Mouse (Mus musculus) olfactory bulb, adult 2 months (tissue): ENCODE measurements at regions not wholly inside any gene's neighbourhood (a gene's known extent, or its start where the extent isn't known, plus 50 kb on each side); places are given as distances from the start of the nearest gene placed in this dataset.

ENCODE experiments used
- CTCF ChIP-seq: fragments of 200-500 bp; IDR thresholded peaks from 2 replicates; pipeline ENCODE4 v1.5.1; 2012; ENCODE audit warnings: low read depth, mild to moderate bottlenecking, low read length, moderate library complexity; ENCODE audit not compliant: insufficient read depth
- POLR2A ChIP-seq: fragments of 200-500 bp; IDR thresholded peaks from 2 replicates; pipeline ENCODE4 v1.6.1; 2012; ENCODE audit warnings: mild to moderate bottlenecking, low read depth, low read length, moderate library complexity; ENCODE audit not compliant: insufficient read depth

GRCm38 (mm10) chr17:27329791-27330190 lies 125.5 kb upstream of the Lemd2 start:
- no peak for TF ChIP-seq CTCF
- no peak for TF ChIP-seq POLR2A
